Comparison of ENCODE assay signal across 16 mouse cellular contexts in genomic region chr5:74601171-74601570, GRCm38 (mm10).
"Had no signal": no experiment of that assay in that cellular context is flagged by ENCODE, and none has a peak within 500 bp of the region (broad histone marks: within the 10 kb centered on the region; RNA-seq: fewer than 3 reads in every experiment).

No protein-coding gene starts in this region.

- H3K9me3 ChIP-seq: limb, embryonic 13.5 days; midbrain, embryonic 12.5 days; neural tube, embryonic 13.5 days; stomach, embryonic 15.5 days had no signal

- H3K4me1 ChIP-seq: midbrain, embryonic 12.5 days; neural tube, embryonic 13.5 days; stomach, embryonic 15.5 days had no signal

- H3K4me3 ChIP-seq: layer of hippocampus, adult 2 months; limb, embryonic 13.5 days; midbrain, embryonic 12.5 days; neural tube, embryonic 13.5 days; stomach, embryonic 15.5 days had no signal

- DNase-seq: kidney, adult 9 months; lung, adult 18-20 months; lung, postnatal 10 days; retina, postnatal 1 day; right cerebral cortex, postnatal 4 days; spleen, adult 18-20 months; thymus, adult 2 months; thymus, postnatal 25 days had no signal

- H3K4me2 ChIP-seq: limb, embryonic 13.5 days; midbrain, embryonic 12.5 days; neural tube, embryonic 13.5 days; stomach, embryonic 15.5 days had no signal

- H3K27me3 ChIP-seq: limb, embryonic 13.5 days; midbrain, embryonic 12.5 days; neural tube, embryonic 13.5 days; stomach, embryonic 15.5 days had no signal

- H3K27ac ChIP-seq: kidney, postnatal 0 days; layer of hippocampus, adult 2 months; limb, embryonic 13.5 days; liver, embryonic 14.5 days; midbrain, embryonic 12.5 days; neural tube, embryonic 13.5 days; stomach, embryonic 15.5 days had no signal

- H3K9ac ChIP-seq: limb, embryonic 13.5 days; liver, embryonic 14.5 days; midbrain, embryonic 12.5 days; neural tube, embryonic 13.5 days; stomach, embryonic 15.5 days had no signal

- ATAC-seq: midbrain, embryonic 16.5 days had no signal
